Mouse (Mus musculus) CD8-positive naive resting alpha-beta T cell, adult 2 months (primary cell): Measurements from ENCODE around the gene Rhof.

Source experiments
- DNase-seq, 2 experiments: peaks; one replicate each; pipeline ENCODE4 v3.0.0; 2022; ENCODE audit warnings: low read depth in 2 of 2, low spot score in 2 of 2

Gene Rhof

GRCm38 (mm10) chr5:123148073-123148722 is 15.7 kb upstream of the Rhof start:
- DNase-seq, result no peak

DNA sequence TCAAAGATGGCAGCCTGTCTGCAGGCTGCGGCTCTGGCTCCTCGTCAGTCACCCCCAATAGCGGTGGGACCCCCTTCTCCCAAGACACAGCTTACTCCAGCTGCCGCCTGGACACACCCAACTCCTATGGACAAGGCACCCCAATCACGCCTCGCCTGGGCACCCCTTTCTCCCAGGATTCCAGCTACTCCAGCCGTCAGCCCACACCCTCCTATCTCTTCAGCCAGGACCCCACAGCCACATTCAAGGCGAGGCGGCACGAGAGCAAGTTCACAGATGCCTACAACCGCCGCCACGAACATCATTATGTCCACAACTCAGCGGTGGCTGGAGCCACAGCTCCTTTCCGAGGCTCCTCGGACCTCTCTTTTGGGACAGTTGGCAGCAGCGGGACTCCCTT is 15.1 kb upstream of the Rhof start:
- no peak for DNase-seq

- DNase-seq, result no peak
Observed at GRCm38 (mm10) chr5:123146357-123146756, 13.9 kb upstream of the Rhof start.

GRCm38 (mm10) chr5:123144746-123145590 is 12.5 kb upstream of the Rhof start:
- no peak for DNase-seq

DNA sequence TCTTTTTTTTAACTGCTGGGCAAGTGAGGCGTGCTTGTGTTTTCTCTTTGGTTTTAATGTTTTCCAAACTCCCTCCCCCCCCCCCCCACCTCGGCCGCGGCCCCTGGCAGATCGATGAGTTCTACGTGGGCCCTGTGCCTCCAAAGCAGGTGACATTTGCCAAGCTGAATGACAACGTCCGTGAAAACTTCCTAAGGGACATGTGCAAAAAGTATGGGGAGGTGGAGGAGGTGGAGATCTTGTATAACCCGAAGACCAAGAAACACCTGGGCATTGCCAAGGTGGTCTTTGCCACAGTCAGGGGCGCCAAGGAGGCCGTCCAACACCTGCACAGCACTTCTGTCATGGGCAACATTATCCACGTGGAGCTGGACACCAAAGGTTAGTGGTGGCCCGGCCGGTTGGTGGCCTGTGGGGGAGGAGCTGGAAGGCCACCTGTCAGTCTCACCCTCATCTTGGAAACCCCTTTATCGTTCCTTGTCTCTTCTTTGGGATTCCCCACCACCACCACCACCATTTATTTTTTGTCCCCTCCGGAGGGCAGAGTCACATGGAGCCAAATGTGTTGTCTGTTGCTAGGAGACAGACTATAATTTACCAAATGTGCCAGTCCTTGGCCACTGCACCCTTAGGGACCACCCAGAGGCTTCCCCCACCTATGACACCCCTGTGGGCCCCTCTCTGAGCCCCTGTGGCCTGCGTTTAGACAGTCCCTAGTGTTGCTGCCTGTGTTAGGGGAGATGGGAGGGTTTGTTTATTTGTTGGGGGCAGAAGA is 11.7 kb upstream of the Rhof start:
- no peak for DNase-seq

GRCm38 (mm10) chr5:123143251-123143970 is 10.9 kb upstream of the Rhof start:
- DNase-seq, result no peak

GRCm38 (mm10) chr5:123142161-123143157 is 10.0 kb upstream of the Rhof start, which contains the start of gene Setd1b:
Setd1b (plus strand) TSS chr5:123142193.
- no peak for DNase-seq

DNA sequence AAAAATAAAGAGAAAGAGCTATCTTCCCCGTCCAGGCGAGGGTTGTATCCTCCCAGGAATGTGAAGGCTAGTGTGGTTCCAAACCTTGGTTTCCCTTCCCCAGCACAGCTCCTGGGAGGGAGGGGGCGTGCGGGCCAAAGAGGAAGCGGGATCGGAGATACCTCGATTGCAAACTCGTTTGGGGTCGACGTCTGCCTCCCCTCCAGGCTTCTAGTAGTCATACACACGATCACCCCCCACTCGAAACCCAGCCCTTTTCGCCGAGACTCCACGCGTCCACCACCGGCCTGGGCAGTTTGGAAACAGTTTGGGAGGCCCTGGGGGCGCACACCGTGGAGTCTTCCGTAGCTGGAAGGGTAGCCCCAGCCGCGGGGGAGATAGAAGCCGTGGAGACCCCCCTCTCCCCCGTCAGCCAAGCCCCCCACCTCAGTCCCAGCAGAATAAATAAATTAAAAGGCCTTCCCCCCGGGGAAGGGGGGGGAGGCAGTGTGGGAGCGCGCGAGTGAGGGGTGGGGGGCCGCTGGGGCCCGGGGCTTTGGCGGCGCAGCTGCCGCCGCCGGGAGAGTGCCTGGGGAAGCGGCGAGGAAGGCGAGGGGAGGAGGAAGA is 9.2 kb upstream of the Rhof start:
- DNase-seq, result no peak

DNA sequence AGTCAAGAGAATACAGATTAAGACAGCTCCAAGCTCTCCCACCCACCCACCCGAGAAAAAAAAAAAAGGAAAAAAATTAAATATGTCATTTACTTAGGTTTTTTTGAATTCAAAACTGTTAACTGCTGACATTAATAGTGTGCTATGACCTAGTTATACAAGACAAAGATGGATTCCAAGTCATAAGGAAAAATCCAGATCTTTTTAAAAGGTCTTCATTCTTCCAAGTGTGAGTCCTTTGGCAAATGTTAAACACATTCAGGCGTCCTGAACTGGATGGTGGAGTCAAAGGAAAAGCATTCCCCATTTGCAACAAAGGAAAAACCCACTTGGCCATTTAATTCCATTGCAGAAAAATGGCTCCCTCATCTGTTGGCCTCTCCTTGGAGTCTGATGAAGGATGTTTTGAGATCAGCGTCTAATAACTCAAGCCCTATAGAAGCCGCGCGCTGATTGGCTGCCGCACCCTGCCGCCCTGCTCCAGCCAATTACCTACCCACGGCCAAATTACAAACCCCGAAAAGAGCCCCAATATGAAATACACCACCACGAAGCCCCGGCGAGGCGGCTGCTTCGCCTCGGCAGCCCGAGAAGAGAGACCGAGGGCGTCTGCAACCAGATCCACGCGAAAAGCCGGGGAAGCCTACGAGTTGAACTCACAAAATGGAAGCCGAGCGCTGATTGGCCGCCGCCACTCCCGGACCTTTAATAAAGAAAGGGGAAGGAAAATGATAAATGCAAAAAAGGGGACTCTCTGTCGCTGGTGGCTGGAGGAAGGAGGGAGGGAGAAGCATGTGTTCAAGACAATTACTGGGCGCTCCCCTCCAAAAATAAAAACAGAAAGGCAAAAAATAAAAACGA is 8.4 kb upstream of the Rhof start:
- peak; percentile 61 to 72 for DNase-seq

DNA sequence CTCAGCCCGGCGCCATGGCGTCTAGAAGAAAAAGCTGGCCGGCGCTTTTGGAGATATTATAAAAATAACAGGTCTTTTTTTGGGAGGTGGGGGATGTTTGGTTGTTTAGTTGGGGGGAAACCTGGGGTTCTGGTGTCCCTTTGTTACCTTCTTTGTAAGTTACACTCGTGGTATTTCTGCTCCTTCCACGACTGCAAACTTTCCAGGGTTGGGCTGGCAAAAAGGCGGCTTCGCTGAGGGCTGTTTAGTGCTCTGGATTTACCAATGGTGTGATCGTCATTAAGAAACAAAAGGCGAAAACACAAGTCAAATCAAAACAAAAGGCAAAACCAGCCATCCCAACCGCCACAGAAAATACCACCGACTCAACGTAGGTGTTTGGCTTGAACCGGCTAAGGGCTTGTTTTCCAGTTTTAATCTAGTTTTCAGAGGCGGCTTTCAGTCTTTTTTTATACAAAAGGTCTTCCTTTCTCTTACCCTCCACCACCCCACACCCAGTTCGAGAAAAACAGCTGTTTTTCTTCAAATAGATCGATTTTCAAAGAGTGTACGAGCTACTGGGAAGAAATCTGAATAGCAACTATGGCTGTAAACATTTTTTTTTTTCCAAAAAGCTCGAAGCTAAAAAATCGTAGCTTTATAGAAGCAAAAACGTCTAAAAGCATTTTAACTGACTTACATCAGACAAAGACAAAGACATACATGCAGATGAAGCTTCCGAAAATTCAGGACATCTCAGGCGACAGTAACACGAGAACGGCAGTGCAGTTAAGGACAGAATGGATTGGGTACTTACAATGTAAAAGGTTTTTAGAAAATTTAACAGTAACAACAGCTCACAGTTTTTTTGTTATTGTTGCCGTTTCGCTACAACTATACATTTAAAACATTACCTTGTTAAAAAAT is 7.5 kb upstream of the Rhof start:
- DNase-seq, result peak in 1 of 2 experiments; percentile 53

DNA sequence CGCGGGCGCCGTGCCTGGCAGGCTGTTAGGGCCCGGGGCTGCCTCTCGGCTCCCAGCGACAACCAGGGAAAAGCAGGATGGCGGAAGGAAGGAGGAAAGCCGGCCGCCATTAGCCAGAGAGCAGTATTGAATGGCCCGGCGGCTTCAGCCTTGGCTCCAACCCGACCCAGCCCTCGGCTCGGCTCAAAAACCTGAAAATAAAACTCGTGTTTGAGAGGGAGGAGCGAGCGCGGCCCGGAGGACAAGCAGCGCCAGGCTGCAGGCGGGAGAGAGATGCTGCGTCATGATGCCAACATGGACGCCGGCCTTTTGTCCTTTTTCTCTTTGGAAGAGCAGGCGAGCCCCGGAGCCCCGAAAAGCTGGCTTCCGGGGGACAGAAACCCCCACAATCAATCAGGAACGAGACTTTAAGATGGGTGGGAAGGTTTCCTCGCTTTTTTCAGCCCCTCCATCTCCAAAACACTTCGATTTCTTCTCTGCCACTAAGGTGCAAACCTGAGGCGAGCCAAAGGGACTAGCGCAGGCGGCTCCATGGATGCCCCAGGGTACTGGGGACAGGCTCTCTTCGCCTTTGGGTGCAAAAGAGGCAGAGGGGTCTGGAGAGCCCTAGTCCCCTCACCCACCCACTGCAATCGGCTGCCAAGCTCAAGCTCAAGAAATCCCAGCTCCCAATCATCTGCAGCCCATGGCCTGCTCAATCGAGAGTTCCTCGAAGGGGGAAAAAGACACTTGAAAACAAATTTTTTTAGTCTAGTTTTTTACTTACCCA is 6.6 kb upstream of the Rhof start:
- DNase-seq, result peak; percentile 57 to 63

- DNase-seq, result no peak
Observed at GRCm38 (mm10) chr5:123138230-123138911, 5.9 kb upstream of the Rhof start.

DNA sequence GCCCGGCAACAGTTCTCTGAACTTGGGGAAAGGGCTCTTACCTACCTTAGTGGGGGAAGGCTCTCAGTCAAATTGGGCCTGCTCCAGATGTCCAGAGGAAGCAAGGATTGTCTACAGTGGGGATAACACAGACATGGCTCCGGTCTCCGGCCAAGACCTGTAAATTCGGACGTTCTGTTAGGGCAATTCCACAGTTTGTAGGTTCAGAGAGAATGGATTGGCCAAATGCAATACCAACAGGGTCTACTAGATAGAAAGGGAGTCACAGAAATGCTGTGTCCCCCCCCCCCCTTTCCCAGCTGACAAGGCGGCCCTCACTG is 5.4 kb upstream of the Rhof start:
- DNase-seq, result no peak

GRCm38 (mm10) chr5:123137044-123137909 is 4.8 kb upstream of the Rhof start:
- peak in 1 of 2 experiments; percentile 40 for DNase-seq

- peak in 1 of 2 experiments; percentile 16 for DNase-seq
Observed at GRCm38 (mm10) chr5:123136361-123137043, 4.0 kb upstream of the Rhof start.
